ENCODE assay signal across 13 mouse cellular contexts in the genomic region with DNA sequence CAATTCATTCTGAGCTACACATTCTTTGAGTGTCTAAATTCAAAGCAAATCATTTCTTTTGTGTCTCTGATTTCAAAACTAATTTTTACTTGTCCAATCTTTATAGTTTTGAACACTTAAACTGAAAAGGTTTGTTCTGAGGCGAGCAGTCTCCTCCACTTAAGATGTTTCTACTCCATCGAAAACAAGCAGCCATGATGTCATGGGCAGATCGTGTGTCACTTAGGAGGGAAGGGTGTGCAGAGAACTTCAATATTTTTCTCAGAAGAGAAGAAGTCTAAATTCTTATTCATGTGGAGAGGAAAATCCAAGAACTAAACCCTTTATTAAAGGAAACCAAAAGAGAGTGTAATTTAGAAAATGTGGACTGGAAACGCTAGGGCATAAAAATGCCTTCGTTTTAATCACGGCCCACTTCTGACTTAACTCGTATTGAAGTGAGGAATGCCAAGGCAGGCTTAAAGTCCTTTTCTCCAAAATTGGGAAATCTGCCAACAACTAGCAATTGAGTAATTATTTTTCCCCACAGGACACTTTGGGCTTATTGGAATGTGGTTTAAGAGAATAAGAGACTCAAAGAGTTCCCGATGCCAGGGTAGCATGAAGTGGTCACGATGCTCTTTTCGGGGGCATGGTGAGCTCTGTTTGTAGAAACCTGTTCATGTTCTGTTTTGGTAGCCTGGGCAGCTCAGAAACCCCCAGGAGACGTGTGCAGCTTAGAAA. TPM values are rescaled to one million over a fixed set of nuclear protein-coding genes. Genes with fewer than 3 reads are reported as not detected.
DNase-seq lines count a peak whose midpoint lies in the region; ATAC-seq lines count a peak whose summit lies in the region.
"Had no signal": no experiment of that assay in that cellular context is flagged by ENCODE, and none has a peak within 500 bp of the region (broad histone marks: within the 10 kb centered on the region; RNA-seq: fewer than 3 reads in every experiment).

No protein-coding gene starts in this region.

- no peak overlapping the region for H3K4me3 ChIP-seq in embryonic facial prominence, embryonic 11.5 days (ENCODE audit: low read depth, low read length)
- H3K4me3 ChIP-seq in embryonic facial prominence, embryonic 10.5 days = no peak overlapping the region
- H3K4me3 ChIP-seq in kidney, embryonic 15.5 days (replicated peaks) = no peak overlapping the region
- no peak overlapping the region for H3K4me3 ChIP-seq in forebrain, embryonic 16.5 days (replicated peaks; ENCODE audit: low read length)
- H3K4me3 ChIP-seq: hindbrain, embryonic 13.5 days; neural tube, embryonic 13.5 days had no signal

- H3K9me3 ChIP-seq in embryonic facial prominence, embryonic 11.5 days (replicated peaks; ENCODE audit: control insufficient read depth, low read length) = no peaks in the 10 kb centered on the region
- no peaks in the 10 kb centered on the region for H3K9me3 ChIP-seq in embryonic facial prominence, embryonic 10.5 days
- no peaks in the 10 kb centered on the region for H3K9me3 ChIP-seq in kidney, embryonic 15.5 days (replicated peaks)
- H3K9me3 ChIP-seq in forebrain, embryonic 16.5 days (ENCODE audit: control insufficient read depth, low read length) = 0 out of 2 replicates have a peak, but pooled peaks cover 1% of the 10 kb centered on the region
- H3K9me3 ChIP-seq: hindbrain, embryonic 13.5 days; neural tube, embryonic 13.5 days had no signal

- H3K27me3 ChIP-seq in embryonic facial prominence, embryonic 11.5 days (ENCODE audit: control insufficient read depth, insufficient read depth, low read length) = no peaks in the 10 kb centered on the region
- H3K27me3 ChIP-seq in embryonic facial prominence, embryonic 10.5 days (replicated peaks; ENCODE audit: low read depth, poor library complexity, severe bottlenecking) = no peaks in the 10 kb centered on the region
- H3K27me3 ChIP-seq in kidney, embryonic 15.5 days = no peaks in the 10 kb centered on the region
- no peaks in the 10 kb centered on the region for H3K27me3 ChIP-seq in forebrain, embryonic 16.5 days (replicated peaks; ENCODE audit: control insufficient read depth, insufficient read depth, low read length)
- H3K27me3 ChIP-seq: hindbrain, embryonic 13.5 days; neural tube, embryonic 13.5 days had no signal

- no peaks in the 10 kb centered on the region for H3K36me3 ChIP-seq in embryonic facial prominence, embryonic 11.5 days (replicated peaks; ENCODE audit: control insufficient read depth, insufficient read depth, low read depth, low read length)
- no peaks in the 10 kb centered on the region for H3K36me3 ChIP-seq in embryonic facial prominence, embryonic 10.5 days (replicated peaks)
- no peaks in the 10 kb centered on the region for H3K36me3 ChIP-seq in kidney, embryonic 15.5 days
- no peaks in the 10 kb centered on the region for H3K36me3 ChIP-seq in forebrain, embryonic 16.5 days (ENCODE audit: control insufficient read depth, insufficient read depth)
- H3K36me3 ChIP-seq: hindbrain, embryonic 13.5 days; neural tube, embryonic 13.5 days had no signal

- DNase-seq in embryonic facial prominence, embryonic 11.5 days (ENCODE audit: low spot score) = peak; percentile 30
- DNase-seq in embryonic facial prominence, embryonic 10.5 days (ENCODE audit: low spot score) = no peak
- peak; percentile 52 for DNase-seq in kidney, adult 9 months
- DNase-seq in Muller cell, postnatal 12 days (ENCODE audit: inconsistent ontology term) = peak; percentile 95
- no peak for DNase-seq in thymus, postnatal 0 days (ENCODE audit: low spot score)
- DNase-seq: adrenal gland, postnatal 25 days; right cerebral cortex, adult 18-20 months had no signal

- no peak overlapping the region for H3K27ac ChIP-seq in embryonic facial prominence, embryonic 11.5 days (replicated peaks; ENCODE audit: low read depth, low read length)
- no peak overlapping the region for H3K27ac ChIP-seq in embryonic facial prominence, embryonic 10.5 days (replicated peaks)
- no peak overlapping the region for H3K27ac ChIP-seq in kidney, embryonic 15.5 days
- H3K27ac ChIP-seq in forebrain, embryonic 16.5 days (ENCODE audit: low read length) = no peak overlapping the region
- H3K27ac ChIP-seq: hindbrain, embryonic 13.5 days; neural tube, embryonic 13.5 days had no signal

- no peaks in the 10 kb centered on the region for H3K4me1 ChIP-seq in embryonic facial prominence, embryonic 11.5 days (ENCODE audit: control insufficient read depth, insufficient read depth, low read length)
- no peaks in the 10 kb centered on the region for H3K4me1 ChIP-seq in embryonic facial prominence, embryonic 10.5 days
- H3K4me1 ChIP-seq in kidney, embryonic 15.5 days = no peaks in the 10 kb centered on the region
- no peaks in the 10 kb centered on the region for H3K4me1 ChIP-seq in forebrain, embryonic 16.5 days (replicated peaks; ENCODE audit: control insufficient read depth, insufficient read depth, low read length)
- H3K4me1 ChIP-seq: hindbrain, embryonic 13.5 days; neural tube, embryonic 13.5 days had no signal

- ATAC-seq in embryonic facial prominence, embryonic 11.5 days (replicated peaks; ENCODE audit: insufficient number of reproducible peaks, low FRiP score, low TSS enrichment, low read depth) = no peak
- no peak for ATAC-seq in kidney, embryonic 15.5 days (replicated peaks; ENCODE audit: low FRiP score)
- peak; percentile 65 for ATAC-seq in forebrain, embryonic 16.5 days
- no peak for ATAC-seq in erythroid progenitor cell, adult 5-6 weeks (replicated peaks; ENCODE audit: low FRiP score, poor library complexity, severe bottlenecking)
- ATAC-seq: midbrain, embryonic 16.5 days had no signal

- no peak overlapping the region for H3K9ac ChIP-seq in embryonic facial prominence, embryonic 11.5 days (replicated peaks; ENCODE audit: low read length)
- H3K9ac ChIP-seq in kidney, embryonic 15.5 days = no peak overlapping the region
- H3K9ac ChIP-seq in forebrain, embryonic 16.5 days (replicated peaks; ENCODE audit: low read depth, low read length) = no peak overlapping the region
- H3K9ac ChIP-seq: hindbrain, embryonic 13.5 days; neural tube, embryonic 13.5 days had no signal

- no peak overlapping the region for H3K4me2 ChIP-seq in embryonic facial prominence, embryonic 11.5 days (ENCODE audit: low read depth, low read length)
- no peak overlapping the region for H3K4me2 ChIP-seq in kidney, embryonic 15.5 days
- no peak overlapping the region for H3K4me2 ChIP-seq in forebrain, embryonic 16.5 days (ENCODE audit: low read length)
- H3K4me2 ChIP-seq: hindbrain, embryonic 13.5 days; neural tube, embryonic 13.5 days had no signal

- WGBS in embryonic facial prominence, embryonic 11.5 days = 72% methylated on average over 11 of the region's 11 CpGs
- WGBS in embryonic facial prominence, embryonic 10.5 days = 85% methylated on average over 11 of the region's 11 CpGs
- WGBS in kidney, embryonic 15.5 days = 71% methylated on average over 11 of the region's 11 CpGs
- WGBS in forebrain, embryonic 16.5 days = 24% methylated on average over 11 of the region's 11 CpGs

RNA-seq across cellular contexts. Expression of a gene that starts 48.0 kb away (rescaled TPM):
- 0.32 and 0.42 TPM in 2 replicates for polyA plus RNA-seq in embryonic facial prominence, embryonic 11.5 days (2014; fragmentation: Nextera tagmentation; extraction: Ambion mirVana)
- polyA plus RNA-seq in embryonic facial prominence, embryonic 10.5 days (2016; fragmentation: Nextera tagmentation; extraction: Ambion mirVana) = 0.20 TPM in 1 of 2 replicates, not detected in the other
- polyA plus RNA-seq in kidney, embryonic 15.5 days (2015; fragmentation: Nextera tagmentation; extraction: Ambion mirVana) = 6.4 and 7.1 TPM in 2 replicates
- 0.49 and 1.6 TPM in 2 replicates for polyA plus RNA-seq in forebrain, embryonic 16.5 days (2015; fragmentation: Nextera tagmentation; extraction: Ambion mirVana)
- total RNA-seq in erythroid progenitor cell, adult 5-6 weeks (2015; ENCODE audit: low replicate concordance) = not detected in 2 replicates
- total RNA-seq in erythroid progenitor cell, adult 5-6 weeks (2017; ENCODE audit: low replicate concordance) = not detected in 2 replicates
- 2.2 and 3.1 TPM in 2 replicates for polyA plus RNA-seq in thymus, postnatal 0 days (2015; fragmentation: Nextera tagmentation; extraction: Ambion mirVana)

Comparison
In these comparisons a context has a peak if more than half of its experiments do, and no peak if none do; other contexts are left out.
1. DNase-seq: peak in embryonic facial prominence, embryonic 11.5 days (single experiment), kidney, adult 9 months (single experiment) and Muller cell, postnatal 12 days (single experiment); none in embryonic facial prominence, embryonic 10.5 days (single experiment) and thymus, postnatal 0 days (single experiment).